Mouse (Mus musculus): ENCODE data around the gene Scnn1a.

DNA sequence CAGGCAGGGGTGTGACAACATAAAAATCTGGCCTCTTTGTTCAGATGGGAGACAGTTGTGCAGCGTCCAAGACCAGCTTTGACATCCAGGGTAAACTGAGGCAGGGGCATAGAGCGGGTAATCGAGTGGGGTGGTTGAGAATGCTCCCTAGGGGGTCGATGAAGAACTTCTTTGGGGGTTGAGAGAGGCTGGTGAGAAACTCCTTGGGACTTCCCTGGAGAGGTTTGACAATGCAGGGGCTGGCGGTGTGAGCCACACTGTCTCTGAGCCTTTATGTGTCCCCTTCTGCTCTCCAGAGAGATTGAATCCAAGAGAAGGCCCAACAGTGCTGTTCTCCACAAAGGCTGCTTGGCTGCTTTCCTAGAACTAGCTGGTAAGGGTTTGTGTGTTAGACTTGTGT is 69.4 kb downstream of the Scnn1a start:
- no peak for TF ChIP-seq EP300 (optimal IDR thresholded peaks at IDR 0.05)
- no peak for TF ChIP-seq CTCF (IDR thresholded peaks at IDR 0.05; ENCODE audit: low read depth)
